Mouse (Mus musculus): ENCODE data around the gene Pyurf.

The Pyurf gene

DNA sequence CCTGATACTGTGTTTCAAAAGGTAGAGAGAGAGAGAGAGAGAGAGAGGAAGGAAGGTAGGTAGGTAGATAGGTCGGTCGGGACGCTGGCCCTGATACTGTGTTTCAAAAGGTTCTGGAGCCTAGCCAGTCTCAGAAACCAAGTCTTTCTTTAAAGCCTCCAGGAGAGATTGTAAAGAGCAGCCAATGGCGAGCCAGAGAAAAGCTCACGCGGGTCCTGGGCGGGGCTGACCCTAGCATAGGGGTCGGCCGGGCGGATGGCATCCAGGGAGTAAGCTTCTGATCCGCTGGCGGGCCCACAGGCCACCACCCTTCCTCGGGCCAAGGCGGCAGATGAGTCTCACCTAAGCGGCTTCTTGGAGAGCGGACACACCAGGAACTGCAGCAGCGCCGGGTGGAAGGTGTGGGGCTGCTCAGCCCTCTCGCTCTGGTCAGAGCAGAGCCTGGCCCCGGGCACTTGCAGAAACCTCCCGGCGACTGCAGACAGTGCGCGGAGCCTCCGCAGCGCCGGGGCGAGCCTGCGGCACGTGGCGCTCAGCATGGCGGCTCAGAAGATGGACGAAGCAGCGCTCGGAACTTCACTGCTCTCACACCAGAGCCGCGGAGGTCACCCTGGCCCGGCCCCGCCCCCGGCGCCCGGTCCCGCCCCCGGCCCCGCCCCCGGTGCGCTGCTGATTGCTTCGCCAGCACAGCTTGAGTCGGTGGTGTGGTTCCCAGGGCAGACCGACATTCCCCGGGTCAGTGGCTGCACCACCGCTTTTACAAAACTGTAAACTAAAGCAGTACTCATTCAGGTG is at the start of gene Pyurf:
Gene Pyurf (minus strand): TSS at position 612 of the 795 bp plus-strand sequence.
- peak; percentile 94 for DNase-seq

DNA sequence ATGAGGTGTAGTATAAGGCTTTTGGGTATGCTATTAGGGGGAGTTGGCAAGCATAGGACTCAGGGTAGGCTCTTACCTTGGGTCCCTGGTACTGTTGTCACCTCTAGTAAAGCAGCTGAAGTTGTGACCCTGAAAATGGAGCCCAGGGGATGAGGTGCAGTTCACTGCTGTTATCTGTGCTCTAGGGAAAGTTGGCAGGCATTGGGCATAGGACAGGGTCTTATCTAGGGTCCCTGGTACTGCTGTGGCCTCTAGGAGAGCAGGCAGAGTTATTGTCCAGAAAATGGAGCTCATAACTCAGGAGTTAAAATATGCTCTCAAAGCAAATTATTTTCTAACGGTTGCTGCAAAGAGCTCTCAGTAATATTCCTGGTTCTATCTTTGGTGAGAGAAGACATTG is 29.5 kb upstream of the Pyurf start:
- no peak for DNase-seq

DNA sequence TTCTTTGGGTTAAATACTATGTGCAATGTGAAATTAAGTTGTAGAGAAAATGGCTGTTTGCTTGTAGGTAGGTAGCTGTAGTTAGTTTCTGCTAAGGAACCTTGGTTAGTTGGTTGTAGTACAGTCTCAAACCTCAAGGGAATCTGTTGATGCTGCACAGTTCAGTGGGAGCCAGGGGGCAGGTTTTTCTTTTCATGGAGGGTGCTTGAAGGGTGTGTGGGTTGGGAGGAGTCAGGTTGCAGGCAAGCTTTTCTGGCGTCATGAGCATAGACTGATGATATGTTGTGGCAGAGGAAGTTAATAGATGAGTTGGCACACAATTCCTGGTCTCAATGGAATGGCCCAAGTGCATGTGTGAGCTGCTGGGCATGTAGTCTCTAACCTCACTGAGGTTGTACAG is 19.8 kb upstream of the Pyurf start:
- DNase-seq, result peak; percentile 9

DNA sequence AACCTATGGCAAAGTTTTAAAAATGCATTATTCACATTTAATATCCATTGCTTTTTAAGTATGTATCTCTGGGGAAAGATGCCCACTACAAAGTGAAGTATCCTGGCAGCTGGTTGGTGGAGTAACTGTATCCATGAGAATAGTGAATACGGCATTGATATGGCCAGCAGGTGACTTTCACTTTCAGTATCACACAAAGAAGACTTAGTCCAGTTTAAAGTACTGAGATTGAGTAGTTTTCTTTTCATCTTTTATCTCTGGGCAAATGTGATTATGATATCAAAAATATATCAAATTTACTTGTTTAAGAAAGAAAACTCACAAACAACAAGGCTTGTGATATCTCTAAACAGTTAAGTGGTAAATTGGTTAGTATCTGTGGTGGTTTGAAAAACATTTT is 14.8 kb upstream of the Pyurf start:
- peak; percentile 35 for DNase-seq

DNA sequence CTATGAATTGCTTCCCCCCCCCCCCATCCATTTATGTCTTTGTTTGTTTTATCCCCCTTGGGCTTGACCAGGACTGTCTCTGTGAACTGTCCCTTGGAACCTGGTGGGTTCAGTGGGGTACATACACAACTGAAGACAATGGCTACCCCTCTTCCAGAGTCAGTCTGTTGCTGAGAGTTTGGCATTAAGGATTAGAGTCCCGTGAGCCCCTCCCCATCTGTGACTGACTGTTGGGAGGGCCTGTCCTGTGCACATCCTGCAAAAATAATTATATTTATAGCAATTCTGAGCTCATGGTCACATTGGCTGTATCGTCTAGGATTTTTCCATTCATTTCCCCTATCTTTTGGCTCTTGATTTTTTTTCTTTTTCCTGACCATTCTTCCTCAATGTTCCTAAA is 11.8 kb upstream of the Pyurf start:
- DNase-seq, result no peak

DNA sequence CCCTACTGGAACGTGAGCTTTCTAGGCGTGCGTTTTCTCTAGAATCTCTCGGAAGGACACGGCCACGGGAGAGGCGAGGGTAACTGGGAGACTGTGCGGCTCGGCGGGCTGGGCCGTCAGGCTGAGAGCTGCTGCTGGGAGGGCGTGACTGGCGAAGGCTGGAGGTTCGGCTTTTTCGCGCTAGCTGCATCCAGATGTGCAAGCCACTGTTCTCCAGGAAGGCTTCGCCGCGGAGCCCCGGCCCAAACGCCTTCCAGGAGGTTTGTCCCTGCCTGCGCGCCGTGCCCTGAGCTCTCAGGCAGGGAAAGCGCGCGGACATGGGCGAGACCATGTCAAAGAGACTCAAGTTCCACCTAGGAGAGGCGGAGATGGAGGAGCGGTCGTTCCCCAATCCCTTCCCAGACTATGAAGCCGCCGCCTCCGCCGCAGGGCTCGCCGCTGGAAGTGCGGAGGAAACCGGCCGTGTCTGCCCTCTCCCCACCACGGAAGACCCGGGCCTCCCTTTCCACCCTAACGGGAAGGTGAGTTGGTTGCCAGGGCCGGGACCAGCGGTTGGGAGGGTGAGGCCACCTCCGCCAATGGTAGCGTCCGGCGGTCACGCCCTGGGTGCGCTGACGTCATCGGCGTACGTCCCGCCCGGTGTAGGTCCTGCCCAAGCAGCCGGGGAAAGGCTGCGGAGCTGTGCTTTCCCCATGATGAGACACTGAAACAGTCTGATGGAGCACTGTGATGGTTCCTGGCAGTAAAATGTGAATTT is 11.0 kb upstream of the Pyurf start:
- peak; percentile 97 for DNase-seq

DNA sequence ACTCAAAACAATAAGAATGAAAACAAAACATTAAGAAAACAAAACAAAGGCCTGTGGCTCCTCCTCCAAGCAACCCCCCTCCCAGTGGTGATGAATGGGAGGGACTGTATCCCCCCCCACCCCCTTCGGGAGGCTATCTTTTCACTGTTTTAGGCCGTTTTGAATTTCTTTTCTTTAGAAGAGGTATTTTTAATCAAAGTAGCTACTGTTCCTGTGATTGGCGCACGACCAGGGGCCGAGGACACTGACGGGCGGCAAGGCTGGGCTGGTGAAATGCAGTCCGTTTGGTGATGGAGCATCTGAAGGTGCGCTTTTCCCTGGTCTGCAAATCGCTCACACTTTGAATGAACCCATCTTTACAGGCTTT is 10.5 kb upstream of the Pyurf start, which contains the start of gene Lancl2:
Gene Lancl2 (plus strand): TSS at position 165 of the 367 bp plus-strand sequence.
- DNase-seq, result peak; percentile 17

DNA sequence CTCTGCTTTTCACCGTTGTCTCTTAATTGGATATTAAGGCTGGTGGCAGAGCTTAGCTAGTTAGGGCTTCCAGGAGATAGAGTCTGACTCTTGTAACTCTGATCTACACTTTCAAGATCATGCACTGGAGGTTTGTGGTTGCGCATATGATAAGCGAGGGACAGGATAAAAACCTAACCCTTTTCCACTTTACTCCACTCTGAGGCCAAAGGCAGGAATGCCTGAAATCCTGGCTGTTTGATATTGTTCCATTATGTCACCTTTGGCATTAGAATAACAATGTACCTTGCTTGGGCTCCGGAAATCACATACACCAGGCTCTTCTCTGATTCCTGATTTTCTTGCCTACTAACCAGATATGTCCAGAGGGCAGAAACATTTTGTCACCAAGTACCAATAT is 9.8 kb upstream of the Pyurf start:
- DNase-seq, result no peak

DNA sequence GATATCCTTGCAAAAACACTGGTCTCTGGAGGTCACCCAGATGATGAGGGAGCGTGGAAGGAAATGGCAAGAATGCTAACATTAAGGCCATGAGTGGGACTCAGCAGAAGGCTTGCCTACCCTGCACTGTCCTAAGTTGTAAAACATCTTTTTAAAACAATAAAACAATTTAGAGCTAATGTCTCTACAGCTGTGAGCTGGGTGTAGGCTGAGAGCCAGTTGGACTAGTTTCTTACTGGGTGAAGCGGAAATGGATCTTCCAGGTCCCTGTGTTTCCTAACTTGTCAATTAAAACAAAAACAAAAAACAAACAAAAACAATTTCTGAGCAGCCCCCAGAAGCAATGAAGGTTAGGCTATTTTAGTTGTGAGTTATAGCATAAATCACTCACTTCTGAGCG is 1.2 kb upstream of the Pyurf start:
- no peak for DNase-seq

DNA sequence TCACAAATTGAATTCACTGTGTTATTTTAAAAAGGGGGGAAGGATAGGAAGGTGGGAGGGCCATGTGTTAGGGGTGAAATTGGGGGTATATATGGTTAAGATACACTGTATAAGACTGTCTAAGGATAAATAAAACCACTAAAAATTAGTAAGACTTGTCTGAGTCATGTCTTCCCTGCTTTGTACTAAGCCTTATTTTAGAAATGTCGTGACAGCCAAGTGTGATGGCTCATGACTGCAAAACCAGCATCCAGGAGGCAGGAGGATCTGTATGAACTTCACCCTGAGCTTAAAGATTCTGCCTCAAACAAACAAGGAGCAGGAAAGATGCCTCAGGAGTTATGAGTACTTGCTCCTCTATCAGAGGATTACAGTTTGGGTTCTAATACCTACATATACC is 7.7 kb downstream of the Pyurf start:
- DNase-seq, result no peak

DNA sequence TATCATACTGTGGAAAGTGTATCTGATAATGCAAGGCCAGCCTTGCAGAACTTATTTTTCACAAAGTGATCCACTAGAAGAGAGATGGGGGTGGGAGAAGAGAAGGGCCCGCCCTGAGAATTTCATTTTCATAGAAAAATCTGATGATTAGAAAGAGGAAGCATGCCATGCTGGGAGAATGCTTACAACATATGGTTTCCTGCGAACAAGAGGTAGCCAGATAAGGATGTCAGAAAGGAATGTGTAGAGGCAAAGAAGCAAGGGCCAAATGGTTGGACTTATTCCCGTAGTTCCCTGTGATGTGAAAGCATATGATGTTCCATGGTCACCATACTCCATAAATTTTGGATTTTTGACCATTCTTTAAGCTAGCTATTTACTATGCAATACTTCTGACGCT is 30.6 kb downstream of the Pyurf start:
- DNase-seq, result no peak

DNA sequence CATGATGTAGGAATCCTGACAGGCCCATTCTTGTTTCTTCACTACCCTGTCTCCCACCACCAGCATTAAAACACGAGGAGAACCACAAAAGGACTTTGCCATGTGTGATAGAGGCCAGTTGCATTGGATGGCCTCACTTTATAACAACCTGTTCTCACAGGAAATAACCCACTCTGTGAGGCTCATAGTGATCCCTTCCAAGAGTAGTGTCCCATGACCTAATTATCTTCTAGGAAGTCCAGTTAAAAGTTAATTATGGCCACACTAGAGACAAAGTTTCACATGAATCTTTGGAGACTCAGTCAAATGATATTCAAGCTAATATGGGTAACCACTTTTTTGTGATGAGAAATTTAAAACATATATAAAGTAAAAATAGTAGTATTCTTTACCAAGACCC is 44.6 kb downstream of the Pyurf start:
- DNase-seq, result no peak

DNA sequence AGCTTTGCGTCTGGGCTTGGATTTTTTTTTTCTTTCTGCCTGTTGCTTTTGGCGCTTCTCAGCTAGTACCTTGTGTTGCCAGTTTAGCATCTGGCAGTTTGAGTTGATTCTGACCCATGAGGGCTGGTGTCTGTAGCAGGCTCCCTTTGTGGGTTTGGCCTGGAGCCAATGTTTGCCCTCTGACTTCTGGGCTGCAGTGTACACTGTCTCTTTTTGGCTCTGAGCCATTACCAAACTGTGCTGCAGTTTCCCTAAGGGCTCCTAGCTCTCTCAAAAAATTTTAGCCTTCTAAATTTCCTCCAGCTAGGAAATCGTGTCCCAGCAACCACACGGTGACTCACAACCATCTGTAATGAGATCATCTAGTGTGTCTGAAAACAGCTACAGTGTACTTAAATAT is 50.1 kb downstream of the Pyurf start:
- peak; percentile 72 for DNase-seq

DNA sequence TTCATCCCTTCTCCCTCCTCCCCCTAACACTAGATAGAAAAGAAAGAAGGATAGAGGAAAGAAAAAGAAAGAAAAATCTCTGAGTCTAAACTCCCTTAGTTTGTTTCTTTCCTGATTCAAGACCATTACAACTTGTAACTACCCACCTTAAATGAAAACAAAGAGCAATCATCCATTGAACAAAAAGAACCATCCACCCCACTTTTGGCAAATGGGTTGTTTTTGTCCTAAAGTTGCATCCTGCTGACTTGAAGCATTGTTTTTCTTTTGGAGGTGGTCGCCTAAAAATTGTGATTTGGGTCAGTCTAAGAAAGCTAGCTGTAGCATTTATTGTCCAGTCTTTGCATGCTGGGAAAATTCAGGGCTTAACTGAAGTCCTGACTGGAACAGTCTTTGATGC is 52.3 kb downstream of the Pyurf start:
- no peak for DNase-seq

Measured in lung, postnatal 36 days (tissue).